Mouse (Mus musculus) MEL (cell line): Measurements from ENCODE around the gene Smarca4. TPM values are rescaled to one million over a fixed set of nuclear protein-coding genes. Genes with fewer than 3 reads are reported as not detected.

ENCODE experiments used
- DNase-seq: peaks from one replicate; pipeline ENCODE4 v3.0.0; 2011; ENCODE audit warnings: low read depth, low spot score
- H3K27ac ChIP-seq: 2 replicates; pipeline ENCODE4 v1.5.1; 2012; ENCODE audit warnings: low read depth, mild to moderate bottlenecking, control low read depth, low read length, moderate library complexity; ENCODE audit not compliant: control insufficient read depth
- H3K27me3 ChIP-seq, 2 experiments: fragments of 150-350 bp in 1 of 2; sonication (generic) in 1 of 2; 2 replicates each; pipeline ENCODE4 v1.6.1; 2012; ENCODE audit warnings: low read length in 2 of 2, mild to moderate bottlenecking in 2 of 2, improper control_type of control experiment in 1 of 2, moderate library complexity in 1 of 2; ENCODE audit not compliant: insufficient read depth in 2 of 2, control insufficient read depth in 1 of 2
- H3K36me3 ChIP-seq, 2 experiments: 2 replicates each; pipeline ENCODE4 v1.6.1; 2012 to 2014; ENCODE audit warnings: low read length in 2 of 2, improper control_type of control experiment in 1 of 2, inconsistent platforms in 1 of 2, mild to moderate bottlenecking in 1 of 2; ENCODE audit not compliant: insufficient read depth in 2 of 2, control insufficient read depth in 1 of 2
- H3K4me1 ChIP-seq, 2 experiments: fragments of 150-350 bp in 1 of 2; sonication (generic) in 1 of 2; 2 replicates each; pipeline ENCODE4 v1.6.1; 2012; ENCODE audit warnings: low read length in 2 of 2, improper control_type of control experiment in 1 of 2, mild to moderate bottlenecking in 1 of 2; ENCODE audit not compliant: insufficient read depth in 2 of 2, control insufficient read depth in 1 of 2
- H3K4me3 ChIP-seq, 2 experiments: fragments of 150-350 bp in 1 of 2; sonication (generic) in 1 of 2; 2 replicates each; pipeline ENCODE4 v1.5.1; 2012; ENCODE audit warnings: low read depth in 2 of 2, low read length in 2 of 2, mild to moderate bottlenecking in 2 of 2, moderate library complexity in 2 of 2, control low read depth in 1 of 2, improper control_type of control experiment in 1 of 2; ENCODE audit not compliant: control insufficient read depth in 1 of 2, insufficient read depth in 1 of 2
- H3K79me2 ChIP-seq: 2 replicates; pipeline ENCODE4 v1.6.1; 2012; ENCODE audit warnings: mild to moderate bottlenecking, low read length, moderate library complexity; ENCODE audit not compliant: control insufficient read depth, poor library complexity, insufficient read depth
- H3K9ac ChIP-seq: 2 replicates; pipeline ENCODE4 v1.6.1; 2012; ENCODE audit warnings: low read depth, mild to moderate bottlenecking, control low read depth, low read length, moderate library complexity; ENCODE audit not compliant: control insufficient read depth, poor library complexity, severe bottlenecking
- H3K9me3 ChIP-seq: fragments of 150-350 bp; sonication (generic); replicated peaks from 2 replicates; pipeline ENCODE4 v1.6.1; 2012; ENCODE audit warnings: mild to moderate bottlenecking, low read length, improper control_type of control experiment, moderate library complexity; ENCODE audit not compliant: insufficient read depth
- JUND ChIP-seq: IDR thresholded peaks from 2 replicates; pipeline ENCODE4 v1.6.1; 2011; ENCODE audit warnings: low read depth, mild to moderate bottlenecking, improper control_type of control experiment, low read length
- MXI1 ChIP-seq: IDR thresholded peaks from 2 replicates; pipeline ENCODE4 v1.6.1; 2011; ENCODE audit warnings: mild to moderate bottlenecking, low read depth, low read length, improper control_type of control experiment
- NRF1 ChIP-seq: IDR thresholded peaks from 2 replicates; pipeline ENCODE4 v1.6.1; 2014; ENCODE audit warnings: low read depth, mild to moderate bottlenecking, inconsistent platforms, low read length, improper control_type of control experiment, moderate library complexity; ENCODE audit not compliant: poor library complexity, insufficient read depth, severe bottlenecking
- POLR2A ChIP-seq, 2 experiments: IDR thresholded peaks; 2 replicates each; pipeline ENCODE4 v1.6.1; 2011 to 2012; ENCODE audit warnings: low read length in 2 of 2, mild to moderate bottlenecking in 2 of 2, control low read depth in 1 of 2, improper control_type of control experiment in 1 of 2, low read depth in 1 of 2, moderate library complexity in 1 of 2; ENCODE audit not compliant: control insufficient read depth in 1 of 2, insufficient read depth in 1 of 2, poor library complexity in 1 of 2
- POLR2AphosphoS2 ChIP-seq: IDR thresholded peaks from 2 replicates; pipeline ENCODE4 v1.6.1; 2011; ENCODE audit warnings: low read length, improper control_type of control experiment
- POLR2AphosphoS5 ChIP-seq: IDR thresholded peaks from 2 replicates; pipeline ENCODE4 v1.6.1; 2012; ENCODE audit warnings: low read depth, borderline replicate concordance, mild to moderate bottlenecking, inconsistent platforms, low read length, moderate library complexity, mixed read lengths
- RAD21 ChIP-seq: IDR thresholded peaks from 2 replicates; pipeline ENCODE4 v1.6.1; 2011; ENCODE audit warnings: mild to moderate bottlenecking, low read depth, low read length, improper control_type of control experiment
- SIN3A ChIP-seq: IDR thresholded peaks from 2 replicates; pipeline ENCODE4 v1.6.1; 2012; ENCODE audit warnings: low read length, improper control_type of control experiment, inconsistent platforms
- TAL1 ChIP-seq: IDR thresholded peaks from 2 replicates; pipeline ENCODE4 v1.6.1; 2012; ENCODE audit warnings: mild to moderate bottlenecking, inconsistent platforms, low read length, moderate library complexity, mixed read lengths
- ZC3H11A ChIP-seq: IDR thresholded peaks from 2 replicates; pipeline ENCODE4 v1.6.1; 2012; ENCODE audit warnings: low read depth, mild to moderate bottlenecking, inconsistent platforms, low read length, improper control_type of control experiment
- ZKSCAN1 ChIP-seq: IDR thresholded peaks from 2 replicates; pipeline ENCODE4 v1.6.1; 2012; ENCODE audit warnings: low read depth, mild to moderate bottlenecking, inconsistent platforms, low read length, improper control_type of control experiment, moderate library complexity
- polyA plus RNA-seq, 2 experiments: library from polyadenylated mRNA; stranded (reverse) in 1 of 2; unstranded in 1 of 2; fragments of >175 nt in 1 of 2; fragments of >200 nt in 1 of 2; gene quantifications; 2 replicates each; pipeline versions ENCODE4 v1.2.1 to v1.2.4; 2012; ENCODE audit warnings: low replicate concordance in 2 of 2, low read depth in 1 of 2; ENCODE audit not compliant: insufficient read length in 2 of 2, insufficient read depth in 1 of 2, missing spikeins in 1 of 2
- total RNA-seq: library from RNA; depleted of rRNA; stranded (reverse); fragments of 300-350 nt; gene quantifications from 2 replicates; pipeline ENCODE4 v1.2.3, GENCODE M21; 2012

Smarca4 gene
- total and polyA plus RNA-seq, 3 experiments: 71.4 to 381 (median 249) TPM

DNA sequence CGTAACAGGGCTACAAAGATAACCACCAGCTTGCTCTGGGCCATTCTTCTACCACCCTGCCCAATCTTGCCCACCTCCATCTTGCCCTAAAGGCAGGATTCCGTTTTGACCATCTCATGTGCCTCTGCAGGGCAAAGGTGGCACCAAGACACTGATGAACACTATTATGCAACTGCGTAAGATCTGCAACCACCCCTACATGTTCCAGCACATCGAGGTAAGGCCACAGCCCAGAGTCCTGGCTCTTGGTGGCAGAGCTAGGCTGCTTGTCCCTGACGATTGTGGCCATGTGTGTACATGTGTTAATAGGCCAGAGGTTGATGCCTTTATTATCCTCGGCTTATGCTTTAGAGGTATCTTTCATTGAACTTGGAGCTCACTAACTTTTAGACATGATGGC is 54.4 kb downstream of the Smarca4 start:
- no peaks in the 10 kb centered on the region for H3K79me2 ChIP-seq
- no peak for TF ChIP-seq MXI1
- peak; percentile 40; the same call in 1 of the 2 replicates for TF ChIP-seq POLR2AphosphoS2

DNA sequence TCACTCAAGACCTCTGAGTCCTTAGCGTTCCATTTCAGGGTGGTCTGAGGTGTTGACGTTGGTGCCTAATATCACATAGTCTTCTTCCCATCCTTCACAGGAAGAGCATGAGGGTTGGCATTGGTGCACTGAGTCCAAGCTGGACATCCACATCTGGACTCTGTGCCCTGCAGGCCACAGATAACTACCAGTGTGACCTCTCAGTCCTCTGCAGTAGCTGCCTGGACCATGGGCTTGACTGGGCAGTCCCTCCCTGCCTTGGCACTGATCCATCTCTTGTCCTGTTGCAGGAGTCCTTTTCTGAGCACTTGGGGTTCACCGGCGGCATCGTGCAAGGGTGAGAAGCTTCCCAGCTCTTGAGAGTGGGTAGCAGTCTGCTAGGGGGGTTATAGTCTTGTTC is 55.8 kb downstream of the Smarca4 start:
- DNase-seq: no peak

More for the DNA sequence above, 54.4 kb downstream of the Smarca4 start:
- Histone ChIP-seq H3K27ac (no peak overlapping the region), H3K27me3 (no peaks in the 10 kb centered on the region), H3K4me3 (no peak overlapping the region), H3K9me3 (no peaks in the 10 kb centered on the region), H3K9ac (no peak overlapping the region), H3K4me1 (no peaks in the 10 kb centered on the region), H3K36me3 (peaks cover 0 to 94% of the 10 kb centered on the region in 2 experiments; a peak in 2 of 4 replicates)
- no peak for DNase-seq

GRCm38 (mm10) chr9:21677706-21678105 is 61.7 kb downstream of the Smarca4 start:
- TF ChIP-seq POLR2A (IDR thresholded peaks at IDR 0.05; ENCODE audit: control insufficient read depth in 1 of 2, insufficient read depth in 1 of 2, low read depth in 1 of 2, low read length in 2 of 2, poor library complexity in 1 of 2) (0 out of 4 replicates have a peak, but pooled peaks of 1 of the 2 experiments have one; percentile 18), TAL1 (no peak)
- Histone ChIP-seq H3K9me3 (no peaks in the 10 kb centered on the region), H3K4me1 (no peaks in the 10 kb centered on the region), H3K4me3 (no peak overlapping the region), H3K27me3 (no peaks in the 10 kb centered on the region), H3K79me2 (no peaks in the 10 kb centered on the region), H3K27ac (no peak overlapping the region), H3K9ac (no peak overlapping the region), H3K36me3 (peaks cover 0 to 83% of the 10 kb centered on the region in 2 experiments; a peak in 2 of 4 replicates)
- DNase-seq: no peak

More for the DNA sequence above, 55.8 kb downstream of the Smarca4 start:
- Histone ChIP-seq H3K4me3 (no peak overlapping the region), H3K9me3 (no peaks in the 10 kb centered on the region), H3K9ac (no peak overlapping the region), H3K79me2 (no peaks in the 10 kb centered on the region), H3K4me1 (no peaks in the 10 kb centered on the region), H3K36me3 (peaks cover 0 to 95% of the 10 kb centered on the region in 2 experiments; a peak in 2 of 4 replicates), H3K27ac (no peak overlapping the region), H3K27me3 (no peaks in the 10 kb centered on the region)
- no peak for TF ChIP-seq ZC3H11A
- TF ChIP-seq SIN3A: no peak
- no peak for TF ChIP-seq JUND
- TF ChIP-seq NRF1: no peak
- TF ChIP-seq ZKSCAN1: no peak

DNA sequence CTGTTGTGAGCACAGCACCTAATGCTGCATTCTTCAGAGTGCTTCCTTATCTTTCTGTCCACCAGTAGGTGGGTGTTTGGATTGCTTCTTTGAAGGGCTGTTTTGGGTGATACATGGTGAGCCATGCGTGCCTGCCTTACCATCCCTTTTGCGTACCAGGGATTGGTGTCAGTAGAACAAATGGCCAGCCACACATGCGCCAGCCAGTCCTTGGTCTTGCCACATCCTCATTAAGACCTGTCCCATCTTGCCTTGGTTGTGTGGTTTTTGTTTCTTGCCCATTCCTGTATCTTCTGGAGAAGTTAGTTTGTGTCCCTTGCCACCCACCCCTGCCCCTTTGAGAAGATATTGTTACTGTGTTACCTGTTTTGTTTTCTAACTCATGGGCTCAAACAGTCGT is 64.5 kb downstream of the Smarca4 start:
- H3K27ac ChIP-seq: no peak overlapping the region
- H3K4me1 ChIP-seq: no peaks in the 10 kb centered on the region
- H3K9ac ChIP-seq: no peak overlapping the region
- H3K36me3 ChIP-seq: peaks cover 0 to 85% of the 10 kb centered on the region in 2 experiments; a peak in 2 of 4 replicates
- no peaks in the 10 kb centered on the region for H3K27me3 ChIP-seq
- no peaks in the 10 kb centered on the region for H3K9me3 ChIP-seq
- peak; percentile 56; the same call in 1 of the 2 replicates for TF ChIP-seq POLR2AphosphoS5
- no peak for TF ChIP-seq RAD21
- no peak for TF ChIP-seq MXI1
- peak; percentile 39 for DNase-seq
- no peak overlapping the region for H3K4me3 ChIP-seq
- H3K79me2 ChIP-seq: no peaks in the 10 kb centered on the region
